Mouse (Mus musculus) intestine, embryonic 16.5 days (tissue): ENCODE data around the gene Klk12. TPM values are rescaled to one million over a fixed set of nuclear protein-coding genes. Genes with fewer than 3 reads are reported as not detected.

Source experiments
- ATAC-seq: fragments of 200-750 bp; cut with Nextera tagmentation; 2 replicates; pipeline ENCODE4 v1.8.0; 2017; ENCODE audit warnings: moderate TSS enrichment, moderate library complexity
- H3K27ac ChIP-seq: fragments of 300-500 bp; sonication (generic); 2 replicates; pipeline ENCODE4 v1.5.1; 2014; ENCODE audit warnings: mild to moderate bottlenecking, low read length
- H3K27me3 ChIP-seq: fragments of 300-500 bp; sonication (generic); replicated peaks from 2 replicates; pipeline ENCODE4 v1.6.1; 2014; ENCODE audit warnings: low read length, control low read depth, mixed read lengths; ENCODE audit not compliant: control insufficient read depth, insufficient read depth
- H3K36me3 ChIP-seq: fragments of 300-500 bp; sonication (generic); 2 replicates; pipeline ENCODE4 v1.6.1; 2014; ENCODE audit warnings: low read length, control low read depth; ENCODE audit not compliant: control insufficient read depth, insufficient read depth
- H3K4me1 ChIP-seq: fragments of 300-500 bp; sonication (generic); 2 replicates; pipeline ENCODE4 v1.6.1; 2014; ENCODE audit warnings: low read length, control low read depth, mixed read lengths; ENCODE audit not compliant: control insufficient read depth, insufficient read depth
- H3K4me2 ChIP-seq: fragments of 300-500 bp; sonication (generic); 2 replicates; pipeline ENCODE4 v1.6.1; 2014; ENCODE audit warnings: low read depth, low read length, control low read depth
- H3K4me3 ChIP-seq: fragments of 300-500 bp; sonication (generic); 2 replicates; pipeline ENCODE4 v1.5.1; 2014; ENCODE audit warnings: mild to moderate bottlenecking, low read length
- H3K9ac ChIP-seq: fragments of 300-500 bp; sonication (generic); 2 replicates; pipeline ENCODE4 v1.6.1; 2014; ENCODE audit warnings: low read depth, low read length
- H3K9me3 ChIP-seq: fragments of 300-500 bp; sonication (generic); 2 replicates; pipeline ENCODE4 v1.6.1; 2016; ENCODE audit warnings: low read length, control low read depth; ENCODE audit not compliant: control insufficient read depth
- WGBS: fragments of 180-500 bp; shearing (Covaris S2); extraction: QIAGEN DNeasy Blood & Tissue Kit; methylation state at CpG from one replicate; pipeline ENCODE4 v1.1.7; 2014; 5-methylcytosine and 5-hydroxymethylcytosine counted together
- polyA plus RNA-seq: library from polyadenylated mRNA; unstranded; fragments of >200 nt; fragmentation: Nextera tagmentation; extraction: Ambion mirVana; gene quantifications from 2 replicates; pipeline ENCODE4 v1.2.1, GENCODE M21; 2015

Klk12 gene
- not detected in 2 replicates for polyA plus RNA-seq

GRCm38 (mm10) chr7:43768597-43768996 lies at the start of gene Klk12:
Klk12 (plus strand) TSS chr7:43768897.
- no peaks in the 10 kb centered on the region for H3K27me3 ChIP-seq
- H3K9ac ChIP-seq, result no peak within 1 kb of the TSS
- WGBS, result 81% methylated on average over 4 of the region's 4 CpGs
- no peaks in the 10 kb centered on the region for H3K36me3 ChIP-seq
- no peak within 1 kb of the TSS for H3K27ac ChIP-seq
- no peak for ATAC-seq
- H3K4me2 ChIP-seq, result no peak within 1 kb of the TSS
- no peak within 1 kb of the TSS for H3K4me3 ChIP-seq
- H3K9me3 ChIP-seq, result no peaks in the 10 kb centered on the region
- H3K4me1 ChIP-seq, result no peaks in the 10 kb centered on the region

GRCm38 (mm10) chr7:43747788-43748187 lies 20.9 kb upstream of the Klk12 start:
- Histone ChIP-seq H3K4me1 (no peaks in the 10 kb centered on the region), H3K9ac (no peak overlapping the region), H3K27me3 (no peaks in the 10 kb centered on the region), H3K4me2 (no peak overlapping the region), H3K36me3 (no peaks in the 10 kb centered on the region), H3K4me3 (no peak overlapping the region), H3K9me3 (no peaks in the 10 kb centered on the region), H3K27ac (no peak overlapping the region)
- ATAC-seq, result no peak
- WGBS, result 51% methylated on average over 1 of the region's 1 CpGs

GRCm38 (mm10) chr7:43752806-43753205 lies 15.9 kb upstream of the Klk12 start:
- WGBS, result 63% methylated on average over 2 of the region's 2 CpGs
- H3K9me3 ChIP-seq, result no peaks in the 10 kb centered on the region
- no peak overlapping the region for H3K27ac ChIP-seq
- ATAC-seq, result no peak
- no peak overlapping the region for H3K4me2 ChIP-seq
- H3K4me1 ChIP-seq, result no peaks in the 10 kb centered on the region
- no peak overlapping the region for H3K4me3 ChIP-seq
- H3K36me3 ChIP-seq, result no peaks in the 10 kb centered on the region
- no peaks in the 10 kb centered on the region for H3K27me3 ChIP-seq
- no peak overlapping the region for H3K9ac ChIP-seq

- WGBS, result 34% methylated on average over 8 of the region's 8 CpGs
- no peak for ATAC-seq
- Histone ChIP-seq H3K9me3 (no peaks in the 10 kb centered on the region), H3K9ac (no peak overlapping the region), H3K27me3 (no peaks in the 10 kb centered on the region), H3K36me3 (no peaks in the 10 kb centered on the region), H3K27ac (no peak overlapping the region), H3K4me3 (no peak overlapping the region), H3K4me2 (no peak overlapping the region), H3K4me1 (no peaks in the 10 kb centered on the region)
Measured at GRCm38 (mm10) chr7:43766484-43766883, 2.2 kb upstream of the Klk12 start.

GRCm38 (mm10) chr7:43769636-43770035 lies 939 bp downstream of the Klk12 start:
- Histone ChIP-seq H3K9ac (no peak overlapping the region), H3K9me3 (no peaks in the 10 kb centered on the region), H3K4me1 (no peaks in the 10 kb centered on the region), H3K27ac (no peak overlapping the region), H3K27me3 (no peaks in the 10 kb centered on the region), H3K36me3 (no peaks in the 10 kb centered on the region), H3K4me3 (no peak overlapping the region), H3K4me2 (no peak overlapping the region)
- ATAC-seq, result no peak
- WGBS, result 90% methylated on average over 8 of the region's 8 CpGs

GRCm38 (mm10) chr7:43770701-43771100 lies 2.0 kb downstream of the Klk12 start:
- ATAC-seq, result no peak
- H3K36me3 ChIP-seq, result no peaks in the 10 kb centered on the region
- no peaks in the 10 kb centered on the region for H3K27me3 ChIP-seq
- H3K4me3 ChIP-seq, result no peak overlapping the region
- no peak overlapping the region for H3K27ac ChIP-seq
- H3K9me3 ChIP-seq, result no peaks in the 10 kb centered on the region
- H3K9ac ChIP-seq, result no peak overlapping the region
- H3K4me2 ChIP-seq, result no peak overlapping the region
- 97% methylated on average over 10 of the region's 10 CpGs for WGBS
- peaks cover 1% of the 10 kb centered on the region for H3K4me1 ChIP-seq

- Histone ChIP-seq H3K36me3 (no peaks in the 10 kb centered on the region), H3K4me2 (no peak overlapping the region), H3K27ac (no peak overlapping the region), H3K9me3 (no peaks in the 10 kb centered on the region), H3K4me1 (peaks cover 2% of the 10 kb centered on the region), H3K4me3 (no peak overlapping the region), H3K9ac (no peak overlapping the region), H3K27me3 (no peaks in the 10 kb centered on the region)
- WGBS, result 98% methylated on average over 6 of the region's 6 CpGs
- ATAC-seq, result no peak
Measured at GRCm38 (mm10) chr7:43771916-43772315, 3.2 kb downstream of the Klk12 start.

GRCm38 (mm10) chr7:43772901-43773300 lies 4.2 kb downstream of the Klk12 start:
- H3K27ac ChIP-seq, result no peak overlapping the region
- no peak overlapping the region for H3K4me3 ChIP-seq
- H3K36me3 ChIP-seq, result no peaks in the 10 kb centered on the region
- H3K9me3 ChIP-seq, result no peaks in the 10 kb centered on the region
- H3K9ac ChIP-seq, result no peak overlapping the region
- WGBS, result 81% methylated on average over 3 of the region's 3 CpGs
- no peaks in the 10 kb centered on the region for H3K27me3 ChIP-seq
- no peak for ATAC-seq
- no peak overlapping the region for H3K4me2 ChIP-seq
- peaks cover 2% of the 10 kb centered on the region for H3K4me1 ChIP-seq

- H3K27ac ChIP-seq, result no peak within 1 kb of the TSS
- no peaks in the 10 kb centered on the region for H3K36me3 ChIP-seq
- no peaks in the 10 kb centered on the region for H3K27me3 ChIP-seq
- H3K9me3 ChIP-seq, result no peaks in the 10 kb centered on the region
- peaks cover 2% of the 10 kb centered on the region for H3K4me1 ChIP-seq
- H3K4me3 ChIP-seq, result no peak within 1 kb of the TSS
- 93% methylated on average over 5 of the region's 5 CpGs for WGBS
- no peak for ATAC-seq
- no peak within 1 kb of the TSS for H3K4me2 ChIP-seq
- no peak within 1 kb of the TSS for H3K9ac ChIP-seq
Measured at GRCm38 (mm10) chr7:43774364-43774763, 5.7 kb downstream of the Klk12 start, which contains the start of gene Klk11. Klk11 (plus strand) TSS chr7:43774604.

GRCm38 (mm10) chr7:43774802-43775201 lies 6.1 kb downstream of the Klk12 start:
- H3K4me3 ChIP-seq, result no peak overlapping the region

More at GRCm38 (mm10) chr7:43774802-43775201, 6.1 kb downstream of the Klk12 start:
- Histone ChIP-seq H3K27ac (no peak overlapping the region), H3K9me3 (no peaks in the 10 kb centered on the region), H3K4me1 (peaks cover 2% of the 10 kb centered on the region), H3K36me3 (no peaks in the 10 kb centered on the region), H3K27me3 (no peaks in the 10 kb centered on the region), H3K4me2 (no peak overlapping the region), H3K9ac (no peak overlapping the region)
- peak; percentile 77 for ATAC-seq
- WGBS, result 55% methylated on average over 6 of the region's 6 CpGs
